Mouse (Mus musculus): ENCODE data around the gene Spcs3.
A peak's percentile ranks its signal among the peaks of the same experiment; 100 is the strongest.

The Spcs3 gene

GRCm38 (mm10) chr8:54508096-54508456 lies 21.7 kb downstream of the Spcs3 start:
- DNase-seq (ENCODE audit: low spot score): no peak

- peak; percentile 23 for DNase-seq (ENCODE audit: low spot score)
Observed at GRCm38 (mm10) chr8:54507428-54508095, 22.2 kb downstream of the Spcs3 start.

- DNase-seq (ENCODE audit: low spot score): no peak
Observed at GRCm38 (mm10) chr8:54505060-54505459, 24.7 kb downstream of the Spcs3 start.

- DNase-seq (ENCODE audit: low spot score): no peak
Observed at GRCm38 (mm10) chr8:54503104-54503503, 26.7 kb downstream of the Spcs3 start.

GRCm38 (mm10) chr8:54493915-54494314 lies 35.9 kb downstream of the Spcs3 start:
- no peak for DNase-seq (ENCODE audit: low spot score)

- no peak for DNase-seq (ENCODE audit: low spot score)
Observed at GRCm38 (mm10) chr8:54493110-54493509, 36.7 kb downstream of the Spcs3 start.

- DNase-seq (ENCODE audit: low spot score): no peak
Observed at GRCm38 (mm10) chr8:54491934-54492333, 37.9 kb downstream of the Spcs3 start.

GRCm38 (mm10) chr8:54491057-54491690 lies 38.6 kb downstream of the Spcs3 start:
- no peak for DNase-seq (ENCODE audit: low spot score)

GRCm38 (mm10) chr8:54488437-54488836 lies 41.4 kb downstream of the Spcs3 start:
- no peak for DNase-seq (ENCODE audit: low spot score)

- DNase-seq (ENCODE audit: low spot score): no peak
Observed at GRCm38 (mm10) chr8:54486555-54487273, 43.1 kb downstream of the Spcs3 start.

All from urinary bladder, postnatal 10 days (tissue).